11 mouse cellular contexts compared by ENCODE assay signal in the genomic region with DNA sequence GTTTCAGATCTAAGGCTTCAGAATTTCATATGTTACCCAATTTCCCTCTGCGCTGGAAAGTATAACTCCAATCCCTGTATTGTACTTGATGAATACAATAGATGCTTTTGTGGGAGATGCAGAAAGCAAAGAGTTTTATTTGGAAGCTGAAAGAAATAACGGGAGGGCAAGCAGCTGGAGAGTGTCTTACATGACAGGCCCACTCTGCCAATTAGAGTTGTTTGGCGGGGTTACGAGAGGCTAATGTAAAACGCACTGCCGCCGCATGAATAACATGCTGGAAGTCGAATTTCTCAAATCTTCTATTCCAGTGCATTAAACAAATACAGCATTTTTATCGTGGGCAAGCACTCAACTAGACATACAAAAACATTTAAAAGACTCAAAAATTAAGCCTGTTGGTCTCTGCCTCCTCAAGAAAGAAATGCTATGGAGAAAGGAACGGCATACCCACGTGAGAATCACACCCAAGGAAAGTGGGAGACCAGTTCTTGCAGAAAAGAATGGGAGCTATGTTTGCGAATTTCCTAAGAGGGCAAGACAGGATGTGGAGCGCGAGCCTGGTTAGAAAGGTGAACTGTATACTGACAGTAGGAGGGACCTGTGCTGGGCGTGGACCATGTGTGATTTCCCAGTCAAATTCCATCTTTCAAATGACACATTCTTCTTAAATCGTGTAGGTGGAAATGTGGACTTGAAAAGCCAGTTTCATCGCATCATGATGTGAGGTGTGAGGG. TPM values are rescaled to one million over a fixed set of nuclear protein-coding genes. Genes with fewer than 3 reads are reported as not detected.
DNase-seq lines count a peak whose midpoint lies in the region; ATAC-seq and TF ChIP-seq lines count a peak whose summit lies in the region.
"Had no signal": no experiment of that assay in that cellular context is flagged by ENCODE, and none has a peak within 500 bp of the region (broad histone marks: within the 10 kb centered on the region; RNA-seq: fewer than 3 reads in every experiment).

No protein-coding gene starts in this region.

- no peak for TF ChIP-seq CTCF in kidney, adult 2 months (conservative IDR thresholded peaks at IDR 0.05; ENCODE audit: insufficient read depth, insufficient read length, low read depth, low read length)
- TF ChIP-seq CTCF in brain, embryonic 14.5 days (IDR thresholded peaks at IDR 0.05; ENCODE audit: borderline replicate concordance, extremely low read depth, insufficient read depth, insufficient read length) = no peak

- no peak overlapping the region for H3K27ac ChIP-seq in kidney, adult 2 months (ENCODE audit: insufficient read depth, low read depth, low read length)
- peak overlapping the region; percentile 56; the same call in 1 of the 2 replicates for H3K27ac ChIP-seq in forebrain, embryonic 12.5 days

- WGBS in kidney, adult 2 months = 56% methylated on average over 17 of the region's 17 CpGs
- WGBS in forebrain, embryonic 12.5 days = 46% methylated on average over 17 of the region's 17 CpGs

- peak; percentile 3 for DNase-seq in kidney, adult 2 months
- no peak for DNase-seq in kidney, adult 8-10 months
- DNase-seq in brain, embryonic 14.5 days (ENCODE audit: low read depth) = peak; percentile 86
- DNase-seq in kidney, postnatal 4 days = peak; percentile 58 to 65
- no peak for DNase-seq in adrenal gland, adult 18-20 months (ENCODE audit: low spot score in 2 of 2)
- DNase-seq in cerebellum, postnatal 14 days = no peak
- DNase-seq: cerebellum, adult 8-10 months; layer of hippocampus, postnatal 36 days; right cerebral cortex, postnatal 4 days had no signal

- no peaks in the 10 kb centered on the region for H3K36me3 ChIP-seq in kidney, adult 2 months (ENCODE audit: control insufficient read depth, insufficient read depth, low read length)
- no peaks in the 10 kb centered on the region for H3K36me3 ChIP-seq in forebrain, embryonic 12.5 days (replicated peaks)

- TF ChIP-seq POLR2A in kidney, adult 2 months (IDR thresholded peaks at IDR 0.05; ENCODE audit: low read depth, low read length) = no peak
- no peak for TF ChIP-seq POLR2A in brain, embryonic 14.5 days (IDR thresholded peaks at IDR 0.05; ENCODE audit: borderline replicate concordance, extremely low read depth, insufficient read depth, insufficient read length, poor library complexity, severe bottlenecking)

- H3K9me3 ChIP-seq in forebrain, embryonic 12.5 days = no peaks in the 10 kb centered on the region

- no peak overlapping the region for H3K4me3 ChIP-seq in kidney, adult 2 months (ENCODE audit: insufficient read depth, low read depth, low read length)
- no peak overlapping the region for H3K4me3 ChIP-seq in forebrain, embryonic 12.5 days (replicated peaks)

- peak; percentile 72; the same call in 1 of the 2 replicates for ATAC-seq in forebrain, embryonic 12.5 days (ENCODE audit: low FRiP score)

- no peak overlapping the region for H3K9ac ChIP-seq in forebrain, embryonic 12.5 days

- no peaks in the 10 kb centered on the region for H3K4me1 ChIP-seq in kidney, adult 2 months (ENCODE audit: control insufficient read depth, insufficient read depth, low read length)
- peaks cover 12% of the 10 kb centered on the region; the same call in 1 of the 2 replicates for H3K4me1 ChIP-seq in forebrain, embryonic 12.5 days

- H3K27me3 ChIP-seq in kidney, adult 2 months (replicated peaks; ENCODE audit: control insufficient read depth, insufficient read depth, low read length) = no peaks in the 10 kb centered on the region
- H3K27me3 ChIP-seq in forebrain, embryonic 12.5 days = no peaks in the 10 kb centered on the region

- 0 out of 2 replicates have a peak overlapping the region, but pooled peaks have one; percentile 1 for H3K4me2 ChIP-seq in forebrain, embryonic 12.5 days

RNA-seq across cellular contexts. Expression of a gene that starts 26.7 kb away (rescaled TPM):
- 0.37 and 0.47 TPM in 2 replicates for polyA plus RNA-seq in kidney, adult 2 months (2012; rRNA removed)
- 1.9 and 2.1 TPM in 2 replicates for polyA plus RNA-seq in brain, embryonic 14.5 days (2012; rRNA removed)
- polyA plus RNA-seq in forebrain, embryonic 12.5 days (2016; fragmentation: Nextera tagmentation; extraction: Ambion mirVana) = 0.83 and 1.1 TPM in 2 replicates
- under 1 TPM; 0.30 to 0.54 TPM for total RNA-seq in adrenal gland, adult 18-20 months (2021)
- total RNA-seq: hematopoietic stem cell, adult 5-6 weeks had no signal

Comparison
In these comparisons a context has a peak if more than half of its experiments do, and no peak if none do; other contexts are left out.
1. DNase-seq: peak in kidney, adult 2 months (single experiment), brain, embryonic 14.5 days (single experiment) and kidney, postnatal 4 days (2 of 2); none in kidney, adult 8-10 months (0 of 2), adrenal gland, adult 18-20 months (0 of 2) and cerebellum, postnatal 14 days (0 of 2).